Mouse (Mus musculus) E14TG2a.4 (cell line): ENCODE data around the gene Gm48552.

Experiments
- H3K27me3 ChIP-seq: 2 replicates; pipeline ENCODE4 v1.6.1; 2014; ENCODE audit warnings: low read length, control low read depth; ENCODE audit not compliant: insufficient read depth
- H3K36me3 ChIP-seq: 2 replicates; pipeline ENCODE4 v1.6.1; 2014; ENCODE audit warnings: low read length, control low read depth; ENCODE audit not compliant: insufficient read depth
- H3K4me1 ChIP-seq: replicated peaks from 2 replicates; pipeline ENCODE4 v1.6.1; 2014; ENCODE audit warnings: low read depth, low read length, control low read depth
- H3K4me3 ChIP-seq: replicated peaks from 2 replicates; pipeline ENCODE4 v1.5.1; 2014; ENCODE audit warnings: mild to moderate bottlenecking, low read length
- H3K9me3 ChIP-seq: 2 replicates; pipeline ENCODE4 v1.6.1; 2014; ENCODE audit warnings: low read length, control low read depth
- CTCF ChIP-seq: conservative IDR thresholded peaks from 2 replicates; pipeline ENCODE4 v1.5.1; 2014; ENCODE audit warnings: low read length
- NANOG ChIP-seq: IDR thresholded peaks from 2 replicates; pipeline ENCODE4 v1.6.1; 2014; ENCODE audit warnings: borderline replicate concordance, low read length, mixed read lengths
- POU5F1 ChIP-seq: IDR thresholded peaks from 2 replicates; pipeline ENCODE4 v1.6.1; 2014; ENCODE audit warnings: low read length, borderline replicate concordance

Gm48552 gene

GRCm38 (mm10) chr10:81379183-81379553 is 9.6 kb upstream of the Gm48552 start:
- peaks cover 34% of the 10 kb centered on the region for H3K36me3 ChIP-seq
- no peak for TF ChIP-seq NANOG
- TF ChIP-seq CTCF = no peak
- no peak for TF ChIP-seq POU5F1

GRCm38 (mm10) chr10:81379809-81380378 is 8.9 kb upstream of the Gm48552 start:
- Histone ChIP-seq H3K36me3 (peaks cover 27% of the 10 kb centered on the region), H3K4me1 (peaks cover 59% of the 10 kb centered on the region), H3K27me3 (no peaks in the 10 kb centered on the region), H3K4me3 (no peak overlapping the region), H3K9me3 (no peaks in the 10 kb centered on the region)
- no peak for TF ChIP-seq CTCF
- no peak for TF ChIP-seq POU5F1
- no peak for TF ChIP-seq NANOG

More at GRCm38 (mm10) chr10:81379183-81379553, 9.6 kb upstream of the Gm48552 start:
- no peaks in the 10 kb centered on the region for H3K27me3 ChIP-seq
- peak overlapping the region; percentile 78 for H3K4me3 ChIP-seq
- H3K9me3 ChIP-seq = no peaks in the 10 kb centered on the region
- peaks cover 64% of the 10 kb centered on the region for H3K4me1 ChIP-seq

GRCm38 (mm10) chr10:81382039-81382438 is 6.8 kb upstream of the Gm48552 start:
- peaks cover 26% of the 10 kb centered on the region for H3K36me3 ChIP-seq
- no peak for TF ChIP-seq NANOG
- TF ChIP-seq CTCF = no peak
- TF ChIP-seq POU5F1 = no peak
- no peak overlapping the region for H3K4me3 ChIP-seq
- no peaks in the 10 kb centered on the region for H3K9me3 ChIP-seq
- peaks cover 60% of the 10 kb centered on the region for H3K4me1 ChIP-seq
- no peaks in the 10 kb centered on the region for H3K27me3 ChIP-seq

- H3K4me1 ChIP-seq = peaks cover 71% of the 10 kb centered on the region
- TF ChIP-seq CTCF (no peak), POU5F1 (no peak), NANOG (no peak)
- peak within 1 kb of the TSS; percentile 100 for H3K4me3 ChIP-seq
- H3K36me3 ChIP-seq = peaks cover 40% of the 10 kb centered on the region
- H3K9me3 ChIP-seq = no peaks in the 10 kb centered on the region
- H3K27me3 ChIP-seq = no peaks in the 10 kb centered on the region
These were observed 4.8 kb upstream of the Gm48552 start, which contains the start of the genes Dohh and Gm48551 for GRCm38 (mm10) chr10:81383802-81384604. Dohh (plus strand) TSS chr10:81384428. Gm48551 (plus strand) TSS chr10:81384466.

GRCm38 (mm10) chr10:81384605-81384982 is 4.2 kb upstream of the Gm48552 start:
- TF ChIP-seq CTCF = no peak
- TF ChIP-seq POU5F1 = no peak
- no peak for TF ChIP-seq NANOG
- peak overlapping the region; percentile 100 for H3K4me3 ChIP-seq
- no peaks in the 10 kb centered on the region for H3K27me3 ChIP-seq
- H3K9me3 ChIP-seq = no peaks in the 10 kb centered on the region
- peaks cover 71% of the 10 kb centered on the region for H3K4me1 ChIP-seq
- H3K36me3 ChIP-seq = peaks cover 46% of the 10 kb centered on the region

- TF ChIP-seq NANOG (no peak), CTCF (no peak), POU5F1 (no peak)
- Histone ChIP-seq H3K27me3 (no peaks in the 10 kb centered on the region), H3K4me1 (peaks cover 72% of the 10 kb centered on the region), H3K9me3 (no peaks in the 10 kb centered on the region), H3K4me3 (peak overlapping the region; percentile 100), H3K36me3 (peaks cover 55% of the 10 kb centered on the region)
These were observed 3.0 kb upstream of the Gm48552 start for GRCm38 (mm10) chr10:81385603-81386306.

GRCm38 (mm10) chr10:81387716-81388115 is 1.1 kb upstream of the Gm48552 start:
- H3K27me3 ChIP-seq = no peaks in the 10 kb centered on the region
- no peaks in the 10 kb centered on the region for H3K9me3 ChIP-seq
- peaks cover 65% of the 10 kb centered on the region for H3K36me3 ChIP-seq
- H3K4me1 ChIP-seq = peaks cover 68% of the 10 kb centered on the region
- TF ChIP-seq NANOG = no peak
- TF ChIP-seq POU5F1 = no peak
- TF ChIP-seq CTCF = no peak
- no peak overlapping the region; the same call in 1 of the 2 replicates for H3K4me3 ChIP-seq

- H3K36me3 ChIP-seq = peaks cover 65% of the 10 kb centered on the region
- H3K4me1 ChIP-seq = peaks cover 82% of the 10 kb centered on the region
- no peaks in the 10 kb centered on the region for H3K9me3 ChIP-seq
- no peak for TF ChIP-seq CTCF
- no peak for TF ChIP-seq NANOG
- TF ChIP-seq POU5F1 = no peak
- H3K4me3 ChIP-seq = no peak overlapping the region
- H3K27me3 ChIP-seq = no peaks in the 10 kb centered on the region
These were observed 568 bp downstream of the Gm48552 start for GRCm38 (mm10) chr10:81389373-81389772.
